Mouse (Mus musculus) CD4-positive, CD25-positive, alpha-beta regulatory T cell, adult 2 months (primary cell): ENCODE results near the gene Dnase1l3.

Source experiments
- DNase-seq: peaks from one replicate; pipeline ENCODE4 v3.0.0-alpha.2; 2012; ENCODE audit warnings: low read depth, low spot score

Dnase1l3 gene

DNA sequence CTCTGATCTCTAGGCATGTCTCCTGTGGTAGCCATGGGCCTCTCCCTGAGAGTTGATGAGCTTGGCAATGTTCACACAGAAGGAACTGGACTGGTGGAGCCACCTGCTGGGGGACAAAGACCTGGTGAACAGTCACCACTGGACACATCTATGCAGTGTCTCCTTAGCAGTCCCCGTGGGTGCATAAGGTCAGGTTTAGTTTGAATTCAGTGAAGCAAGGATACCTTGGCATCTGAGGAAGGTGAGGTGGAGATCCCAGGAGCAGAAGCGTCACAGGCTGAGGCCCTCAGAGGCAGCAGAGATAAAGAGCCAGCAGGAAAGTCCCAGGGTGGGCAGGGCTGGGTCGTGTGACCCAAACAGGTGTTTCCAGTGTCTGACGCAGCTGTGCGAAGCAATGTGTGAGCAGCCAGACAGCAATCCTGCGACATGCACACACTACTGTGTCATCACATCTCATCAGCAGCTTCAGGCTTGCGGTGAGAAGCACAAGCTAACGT is at the start of gene Dnase1l3:
TSS of gene Dnase1l3 (minus strand) at position 303 of the 497 bp plus-strand sequence.
- peak; percentile 71 for DNase-seq

DNA sequence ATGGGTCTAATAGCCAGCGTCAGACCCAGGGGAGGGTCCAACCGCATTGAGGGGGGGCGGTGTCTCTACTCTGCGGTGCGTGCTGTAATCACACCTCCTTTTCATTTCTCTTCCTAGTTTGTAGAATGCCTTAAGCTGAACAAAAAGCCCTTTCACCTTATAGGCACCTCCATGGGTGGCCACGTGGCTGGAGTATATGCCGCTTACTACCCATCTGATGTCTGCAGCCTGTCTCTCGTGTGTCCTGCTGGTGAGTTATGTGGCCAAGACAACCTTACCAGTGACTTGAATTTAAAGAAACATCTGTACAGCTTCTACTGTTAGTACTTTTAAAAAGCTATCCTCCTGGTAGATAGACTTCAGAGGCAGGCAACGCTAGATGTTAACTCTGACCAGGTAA is 48.2 kb upstream of the Dnase1l3 start:
- no peak for DNase-seq

DNA sequence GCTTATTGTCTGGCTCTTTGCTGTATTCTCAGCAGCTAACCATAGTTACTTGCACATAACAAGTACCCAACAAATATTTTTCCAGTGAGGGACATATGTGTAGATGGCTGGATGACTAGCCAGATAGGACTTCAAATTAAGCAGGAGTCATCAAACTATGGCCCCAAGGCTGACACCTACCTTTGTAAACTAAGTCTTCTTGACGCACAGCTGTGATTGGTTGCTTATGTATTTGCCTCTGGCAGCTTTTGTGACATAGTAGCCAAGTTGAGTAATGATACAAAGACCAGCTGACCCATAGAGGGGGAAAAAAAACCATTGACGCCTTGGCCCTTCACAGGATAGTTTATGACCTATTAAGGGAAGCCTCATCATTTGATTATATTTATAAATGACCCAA is 47.7 kb upstream of the Dnase1l3 start:
- DNase-seq = no peak

DNA sequence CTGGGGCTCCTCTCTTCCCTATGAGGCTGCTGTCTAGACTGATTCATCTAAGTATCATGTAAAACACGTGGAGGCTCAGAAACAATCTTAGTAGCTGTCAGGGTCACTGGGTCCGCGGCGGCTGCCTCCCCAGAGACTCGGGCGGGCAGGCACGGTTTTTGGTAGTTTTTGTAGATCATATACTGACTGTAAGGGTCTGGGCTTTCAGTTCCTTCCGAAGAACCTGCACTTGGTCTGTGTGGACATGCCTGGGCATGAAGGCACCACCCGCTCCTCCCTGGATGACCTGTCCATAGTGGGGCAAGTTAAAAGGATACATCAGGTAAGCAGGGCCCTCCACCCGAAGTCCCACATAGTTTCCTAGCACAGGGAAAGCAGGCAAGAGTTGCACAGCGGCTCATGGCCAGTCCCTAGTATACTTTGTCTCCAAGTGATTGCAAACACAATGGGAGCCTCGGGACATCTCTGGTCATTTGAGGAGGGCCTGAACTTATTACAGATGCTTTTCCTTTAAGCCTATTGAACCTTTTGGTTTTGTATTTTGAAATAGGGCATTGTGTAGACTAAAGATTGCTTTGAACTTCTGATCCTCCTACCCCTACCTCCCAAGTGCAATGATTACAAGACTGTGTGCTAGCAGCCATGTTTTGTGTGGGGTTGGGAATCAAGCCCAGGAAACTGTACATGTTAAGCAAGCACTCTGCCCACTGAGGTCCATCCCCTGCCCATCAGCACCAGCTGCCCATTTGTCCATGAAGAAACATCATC is 46.7 kb upstream of the Dnase1l3 start:
- no peak for DNase-seq

DNA sequence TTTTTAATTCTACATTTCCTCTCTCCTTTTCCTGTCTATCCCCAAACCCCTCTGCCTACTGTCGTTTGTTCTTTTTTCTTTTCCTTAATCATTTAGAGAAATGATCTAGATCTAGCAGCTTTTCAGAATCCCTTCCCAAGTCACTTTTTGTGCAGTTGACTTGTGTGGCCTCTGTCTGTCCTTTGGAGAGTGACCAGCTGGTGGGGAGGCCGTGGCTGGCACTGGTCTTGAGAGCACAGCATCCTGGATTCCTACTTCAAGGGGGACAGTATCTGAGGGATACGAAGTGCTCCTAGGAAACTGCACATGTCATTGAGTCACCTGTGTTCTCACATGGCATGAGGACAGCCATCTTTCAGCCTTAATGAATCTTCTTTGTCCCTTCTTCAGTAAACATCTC is 45.8 kb upstream of the Dnase1l3 start:
- DNase-seq = no peak

DNA sequence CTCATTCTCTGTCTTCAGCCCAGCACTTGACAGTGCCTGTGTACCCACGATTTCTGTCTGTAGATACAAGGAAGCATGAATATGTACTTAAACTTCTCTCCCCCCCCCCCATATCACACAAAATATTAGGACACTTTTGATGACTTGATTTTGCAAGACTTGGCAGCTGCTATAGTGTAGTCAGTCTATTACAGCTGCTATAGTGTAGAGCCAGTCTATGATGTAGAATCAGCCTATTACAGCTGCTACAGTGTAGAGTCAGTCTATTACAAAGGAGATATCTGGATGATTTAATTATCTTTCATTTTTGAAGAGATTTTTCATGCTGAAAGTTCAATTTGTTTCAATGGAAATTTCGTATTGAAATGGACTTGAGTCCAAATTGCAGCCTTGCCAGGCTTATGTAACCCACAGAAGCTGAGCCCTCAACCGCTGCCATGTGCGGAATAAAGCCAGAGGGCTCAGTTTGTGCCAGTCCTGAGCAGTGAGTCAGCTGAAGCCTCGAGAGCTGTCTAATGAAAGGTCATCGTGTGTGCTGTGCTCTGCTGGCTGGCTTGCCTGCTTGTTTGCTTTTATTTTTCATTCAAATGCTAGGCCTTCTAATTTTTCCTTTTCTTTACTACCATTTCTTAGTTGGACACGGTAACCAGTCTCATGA is 44.5 kb upstream of the Dnase1l3 start:
- DNase-seq = no peak

DNA sequence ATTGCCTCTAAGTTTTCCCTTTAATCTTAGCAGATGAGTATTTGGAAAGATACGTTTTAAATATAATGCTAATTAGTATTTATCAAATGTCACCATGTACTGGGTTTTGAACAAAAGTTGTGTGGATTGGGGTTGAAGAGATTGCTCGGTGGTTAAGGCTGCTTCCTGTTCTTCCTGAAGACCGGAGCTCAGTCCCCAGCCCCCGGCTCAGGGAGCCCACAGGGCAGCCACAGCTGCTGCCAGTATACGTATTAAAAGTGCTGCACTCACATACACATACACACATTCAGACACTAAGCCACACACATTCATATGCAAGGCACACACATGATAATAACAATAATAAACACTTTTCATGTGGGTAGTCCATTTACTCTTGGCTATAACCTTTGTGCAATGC is 43.8 kb upstream of the Dnase1l3 start:
- no peak for DNase-seq

DNA sequence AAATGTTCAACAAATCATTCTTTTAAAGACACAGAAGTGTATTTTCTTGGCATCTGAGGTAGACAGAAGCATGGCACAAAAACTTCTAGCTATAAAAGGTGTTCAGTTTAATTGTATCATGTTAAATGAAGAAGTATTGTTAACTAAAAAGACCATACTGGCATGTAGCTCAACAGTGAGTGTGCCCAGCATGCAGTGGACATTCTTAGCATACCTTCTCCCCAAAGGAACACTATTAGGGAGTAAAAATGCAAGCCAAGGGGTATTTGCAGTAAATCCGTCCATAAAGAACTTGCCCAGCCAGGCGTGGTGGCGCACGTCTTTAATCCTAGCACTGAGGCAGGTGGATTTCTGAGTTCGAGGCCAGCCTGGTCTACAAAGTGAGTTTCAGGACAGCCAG is 42.0 kb upstream of the Dnase1l3 start:
- DNase-seq = no peak

DNA sequence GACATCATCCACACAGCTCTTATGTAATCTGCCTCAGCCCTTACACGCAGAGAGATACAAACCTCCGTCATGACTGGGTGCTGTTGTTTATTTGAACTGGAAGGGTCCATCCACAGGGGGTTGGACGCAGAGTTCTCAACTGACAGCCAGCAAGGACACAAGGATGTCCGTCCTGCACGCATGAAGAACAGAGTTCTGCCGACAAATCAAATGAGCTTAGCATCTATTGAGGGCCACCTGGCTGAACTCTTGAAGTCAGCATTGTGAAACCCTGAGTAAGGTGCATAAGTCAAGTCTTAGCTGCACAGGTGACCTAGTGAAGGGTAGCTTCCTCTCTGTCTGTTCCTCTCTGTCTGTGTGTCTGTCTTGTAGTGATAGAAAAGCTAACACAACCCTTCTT is 41.6 kb upstream of the Dnase1l3 start:
- DNase-seq = no peak

DNA sequence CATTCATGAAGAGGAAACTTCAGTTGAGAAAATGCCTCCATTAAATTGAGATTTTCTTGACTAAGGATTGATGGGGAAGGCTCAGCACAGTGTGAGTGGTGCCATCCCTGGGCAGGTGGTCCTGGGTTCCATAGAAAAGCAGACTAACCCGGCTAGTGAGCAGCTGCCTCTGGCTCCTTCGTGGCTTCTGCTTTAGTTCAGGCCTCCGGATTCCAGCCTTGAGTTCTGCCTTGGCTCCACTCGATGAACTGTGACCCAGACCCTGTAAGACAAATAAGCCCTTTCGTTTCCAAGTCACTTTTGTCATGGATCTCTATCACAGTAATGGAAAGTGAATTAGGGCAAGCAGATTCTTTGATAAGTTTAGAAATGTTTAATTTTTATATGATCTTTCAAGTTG is 40.2 kb upstream of the Dnase1l3 start:
- no peak for DNase-seq

DNA sequence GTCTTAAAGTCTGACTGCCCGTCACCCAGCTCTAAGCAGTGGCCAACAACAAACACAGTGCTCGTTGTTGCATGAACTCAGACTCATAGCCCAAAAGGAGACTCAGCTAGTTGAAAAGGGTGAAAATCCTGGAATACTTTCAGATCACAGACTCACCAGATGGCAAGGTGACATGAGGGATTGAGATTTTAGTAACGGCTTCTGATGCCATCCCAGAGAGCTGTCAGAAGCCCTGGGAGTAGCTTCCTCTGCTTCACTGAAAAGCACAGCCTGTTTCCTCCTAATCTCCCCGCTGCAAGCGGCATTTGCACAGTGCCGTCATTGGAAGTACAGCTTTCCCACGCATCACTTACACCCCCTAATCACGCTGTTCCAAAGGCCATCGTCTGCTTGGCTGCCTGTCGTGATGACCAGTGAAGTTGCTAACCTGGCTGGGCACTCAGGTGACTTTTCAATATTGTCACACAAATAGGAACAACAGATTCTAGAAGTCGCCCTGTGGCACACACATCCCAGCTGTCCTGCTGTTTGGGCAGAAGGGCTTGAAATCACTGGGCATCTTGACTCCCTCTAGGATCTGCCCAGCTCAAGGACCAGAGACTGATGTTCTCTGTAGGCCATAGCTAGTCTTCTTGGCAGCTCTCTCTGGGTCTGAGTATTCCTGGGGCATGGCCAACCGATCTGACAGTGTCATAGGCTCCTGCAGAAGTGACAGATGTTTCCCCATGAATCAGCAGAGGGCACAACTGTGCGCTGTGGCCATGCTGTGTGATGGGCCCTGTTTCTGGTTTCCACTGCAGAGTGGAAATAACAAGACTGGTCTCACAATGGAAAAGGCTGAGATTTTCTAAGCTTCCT is 37.9 kb upstream of the Dnase1l3 start:
- no peak for DNase-seq

DNA sequence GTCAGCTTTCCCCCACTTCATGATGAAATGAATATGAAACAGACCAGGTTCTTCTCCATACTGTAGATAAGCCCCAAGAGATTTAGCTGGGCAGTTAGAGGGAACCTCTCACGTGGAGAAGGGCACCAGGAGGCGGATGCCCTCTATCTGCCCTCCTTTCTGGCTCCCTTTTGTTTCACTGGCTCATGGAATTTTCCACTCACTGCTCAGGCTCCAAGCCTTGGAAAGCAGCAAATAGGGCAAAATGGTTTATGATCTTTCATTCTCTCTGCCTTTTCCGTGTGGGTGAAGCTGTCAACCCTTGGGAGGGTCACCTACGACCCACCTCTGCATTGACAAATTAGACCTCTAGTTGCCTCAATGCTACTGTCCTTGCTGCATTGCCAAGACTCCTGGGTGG is 36.2 kb upstream of the Dnase1l3 start:
- no peak for DNase-seq

DNA sequence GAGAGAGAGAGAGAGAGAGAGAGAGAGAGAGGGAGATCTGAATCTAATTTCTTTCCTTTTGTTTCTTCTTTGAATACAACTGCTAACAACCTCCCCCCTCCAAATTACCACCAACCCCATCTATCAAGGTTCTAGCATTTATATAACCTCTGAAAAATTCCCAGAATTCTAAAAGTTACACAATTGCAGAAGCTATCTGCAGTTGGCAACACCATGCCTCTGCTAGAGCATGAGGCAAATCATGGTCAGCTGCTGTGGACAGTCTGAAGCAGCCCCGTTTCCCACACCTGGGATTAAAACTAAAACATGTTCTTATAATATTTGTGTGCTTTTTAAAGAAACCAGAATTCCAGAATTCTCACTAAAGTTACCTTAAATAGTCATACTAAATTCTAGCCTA is 35.4 kb upstream of the Dnase1l3 start:
- no peak for DNase-seq

DNA sequence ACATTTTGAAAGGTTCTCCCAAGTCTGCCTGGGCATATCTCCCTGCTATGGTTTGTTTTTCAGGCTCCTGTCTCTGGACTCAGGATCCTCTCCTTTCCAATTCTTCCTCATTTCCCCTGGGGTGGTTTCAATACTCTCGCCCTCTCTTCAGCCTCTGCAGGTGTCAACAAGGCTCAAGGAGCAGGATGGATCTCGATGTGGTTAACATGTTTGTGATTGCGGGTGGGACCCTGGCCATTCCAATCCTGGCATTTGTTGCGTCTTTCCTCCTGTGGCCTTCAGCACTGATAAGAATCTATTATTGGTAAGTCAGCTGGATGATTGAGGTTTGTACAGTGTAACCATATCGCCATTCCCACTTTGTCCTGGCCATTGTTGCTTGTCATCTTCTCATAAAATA is 33.7 kb upstream of the Dnase1l3 start:
- DNase-seq = no peak

DNA sequence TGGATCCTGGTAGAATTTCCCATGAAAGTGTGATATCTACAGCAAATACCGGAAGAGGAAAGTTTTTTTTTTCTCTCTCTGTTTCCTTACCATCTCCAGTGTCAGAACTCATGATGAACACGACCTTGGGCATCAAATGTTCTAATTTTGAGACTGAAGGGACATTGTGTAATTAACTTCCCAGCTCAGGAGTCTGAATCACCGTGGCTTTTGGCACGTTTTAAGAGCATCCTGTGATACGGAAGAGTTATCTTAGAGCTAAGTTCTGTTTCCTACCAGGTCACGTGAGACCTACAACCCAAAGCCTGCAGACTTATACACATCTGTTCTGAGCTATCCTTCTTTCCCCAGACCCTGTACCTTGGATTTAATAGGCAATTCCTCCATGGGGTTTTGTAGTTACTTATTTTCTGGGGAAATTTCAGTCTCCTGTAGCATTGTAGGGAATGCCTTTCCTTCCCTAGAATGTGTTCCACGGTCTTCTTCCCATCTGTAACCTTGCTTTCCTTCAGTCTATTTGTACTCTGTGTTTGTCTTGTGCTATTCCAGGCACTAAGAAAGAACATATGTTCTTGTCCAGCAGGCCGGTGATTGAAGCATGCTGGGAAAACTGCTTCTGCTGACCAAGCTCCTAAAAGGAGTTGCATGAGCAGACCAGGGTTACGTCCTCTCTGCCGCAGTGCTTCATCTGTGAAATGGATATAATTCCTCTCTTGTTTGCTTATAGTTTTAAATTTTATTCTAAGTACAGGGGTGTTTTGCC is 32.6 kb upstream of the Dnase1l3 start:
- no peak for DNase-seq

DNA sequence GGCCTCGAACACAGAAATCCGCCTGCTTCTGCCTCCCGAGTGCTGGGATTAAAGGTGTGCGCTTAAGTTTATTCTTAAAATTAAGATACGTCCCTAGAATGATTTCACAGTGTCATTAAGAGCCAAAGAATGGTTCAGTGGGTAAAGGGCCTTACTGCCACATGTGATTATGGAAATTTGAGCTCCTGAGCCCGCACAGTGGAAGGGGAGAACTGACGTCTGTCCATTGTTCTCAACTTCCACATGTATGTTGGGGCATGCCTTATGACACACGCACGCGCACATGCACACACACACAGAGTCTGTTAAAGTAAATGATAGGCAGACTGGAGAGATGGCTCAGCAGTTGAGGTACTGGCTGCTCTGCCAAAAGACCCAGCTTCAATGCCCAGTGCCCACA is 30.6 kb upstream of the Dnase1l3 start:
- DNase-seq = no peak

DNA sequence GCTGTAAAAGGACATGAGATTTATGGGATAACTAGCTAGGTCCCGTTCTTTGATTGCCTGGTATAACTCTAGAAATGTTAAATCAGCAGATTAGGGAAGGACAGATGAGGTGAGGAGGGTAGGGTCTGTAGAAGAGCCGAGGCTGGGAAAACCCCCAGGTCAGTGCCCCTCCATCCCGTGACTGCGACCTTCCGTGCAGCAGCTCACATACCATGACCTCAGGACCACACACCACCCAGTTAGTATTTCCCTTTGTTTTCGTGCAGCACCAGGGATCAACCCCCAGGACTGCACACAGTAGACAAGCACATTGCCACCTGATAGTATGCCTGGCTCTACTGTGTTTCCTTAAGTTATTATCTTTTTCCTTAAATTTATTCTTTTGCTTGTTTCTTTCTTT is 30.1 kb upstream of the Dnase1l3 start:
- no peak for DNase-seq

DNA sequence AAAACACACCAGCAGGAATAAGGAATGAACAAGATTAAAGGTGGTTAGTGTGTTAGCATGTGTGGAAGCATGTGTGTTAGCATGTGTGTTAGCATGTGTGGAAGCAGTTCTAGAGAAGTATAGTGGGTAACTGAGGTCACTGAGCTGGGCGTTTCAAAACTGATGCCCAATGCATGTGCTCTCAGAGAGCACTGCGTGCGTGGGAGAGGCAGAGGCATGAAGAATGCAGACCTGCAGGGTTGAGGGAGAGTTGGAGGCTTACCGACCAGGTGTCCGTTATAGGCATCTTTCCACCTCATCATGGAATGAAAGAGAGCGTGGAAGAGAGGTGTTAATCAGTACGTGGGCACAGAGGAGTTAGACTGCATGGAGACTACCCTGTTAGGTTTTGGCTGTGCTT is 26.2 kb upstream of the Dnase1l3 start:
- no peak for DNase-seq

DNA sequence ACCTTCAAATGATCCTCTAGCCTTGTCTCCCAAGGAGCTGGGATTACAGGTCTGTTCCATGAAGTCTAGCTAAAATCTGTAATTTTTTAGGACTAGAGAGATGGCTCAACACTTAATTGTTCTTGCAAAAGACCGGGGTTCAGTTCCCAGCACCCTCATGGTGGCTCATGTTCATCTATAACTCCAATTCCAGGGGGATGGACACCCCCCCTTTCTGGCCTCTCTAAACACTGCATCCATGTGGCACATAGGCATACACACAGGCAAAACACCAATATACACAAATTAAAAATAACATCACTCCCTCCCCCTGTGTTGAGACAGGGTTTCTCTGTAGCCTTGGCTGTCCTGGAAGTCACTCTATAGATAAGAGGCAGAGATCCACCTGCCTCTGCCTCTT is 25.6 kb upstream of the Dnase1l3 start:
- no peak for DNase-seq

DNA sequence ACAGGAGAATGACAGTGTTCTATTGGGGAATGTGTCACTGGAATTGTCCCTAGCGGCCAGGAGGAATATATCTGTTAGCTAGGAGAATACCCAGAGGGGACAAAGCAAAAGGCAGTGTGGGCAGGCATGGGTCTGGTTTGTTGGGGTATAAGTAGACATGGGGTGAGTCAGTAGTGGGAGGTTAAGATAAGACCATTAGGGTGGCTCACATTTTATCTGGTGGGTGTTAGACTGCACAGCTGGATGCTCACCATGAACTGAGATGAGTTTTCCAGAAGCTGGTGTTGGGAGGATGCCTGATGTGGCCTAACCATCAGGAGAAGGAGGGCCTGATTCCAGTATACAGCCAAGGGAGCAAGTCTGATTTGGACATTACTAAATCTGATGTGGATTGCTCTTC is 22.6 kb upstream of the Dnase1l3 start:
- no peak for DNase-seq

DNA sequence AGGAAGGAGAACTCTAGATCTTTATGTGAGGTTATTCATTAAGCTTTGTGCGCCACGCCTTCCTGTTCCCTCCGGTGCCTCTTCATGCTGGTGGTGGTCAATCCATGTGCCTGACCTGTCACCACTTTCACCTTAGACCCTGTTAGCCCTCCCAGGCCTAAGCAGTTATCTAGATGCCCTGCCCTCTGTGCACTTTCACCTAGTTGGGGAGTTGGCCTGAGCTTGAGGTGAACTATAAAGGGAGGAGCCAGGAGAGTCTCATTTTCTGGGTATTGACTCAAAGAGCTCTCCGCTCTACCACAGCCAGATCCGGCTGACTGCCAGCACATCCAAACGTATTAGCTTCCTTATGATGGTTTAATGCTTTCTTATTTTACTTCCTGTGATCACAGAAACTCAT is 21.9 kb upstream of the Dnase1l3 start:
- DNase-seq = no peak

DNA sequence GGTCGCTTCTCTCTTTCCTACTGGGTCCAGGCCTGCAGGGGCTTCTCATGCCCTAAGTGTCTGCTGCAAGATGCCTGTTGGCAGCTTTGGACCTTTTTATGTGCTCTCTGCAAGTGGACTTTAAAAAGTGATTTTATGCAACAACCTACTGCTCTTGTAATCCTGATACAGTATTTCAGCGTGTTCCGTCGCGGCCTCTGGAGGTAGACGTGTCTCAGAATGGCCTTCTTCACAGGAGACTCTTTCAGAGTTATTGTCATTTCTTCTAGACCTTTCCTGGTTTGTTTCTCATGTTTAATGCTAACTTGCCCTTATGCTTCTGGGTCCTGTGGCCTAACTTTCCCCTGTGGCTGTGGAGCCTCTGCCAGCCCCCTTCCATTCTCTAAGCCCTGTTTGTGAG is 21.4 kb upstream of the Dnase1l3 start:
- no peak for DNase-seq
